Mouse (Mus musculus) megakaryocyte, embryonic 14.5 days (primary cell): ENCODE data around the gene Prkce. TPM values are rescaled to one million over a fixed set of nuclear protein-coding genes. Genes with fewer than 3 reads are reported as not detected.

Experiments used
- H3K27me3 ChIP-seq: replicated peaks from 2 replicates; pipeline ENCODE3; 2012; ENCODE audit warnings: inconsistent platforms
- H3K36me3 ChIP-seq: replicated peaks from 2 replicates; pipeline ENCODE3; 2012; ENCODE audit warnings: low read length, inconsistent platforms, mixed read lengths
- H3K4me1 ChIP-seq: 2 replicates; pipeline ENCODE4 v1.6.1; 2012; ENCODE audit warnings: inconsistent platforms
- H3K4me3 ChIP-seq: replicated peaks from 2 replicates; pipeline ENCODE3; 2012; ENCODE audit warnings: moderate library complexity, mild to moderate bottlenecking, inconsistent platforms
- H3K9me3 ChIP-seq: 2 replicates; pipeline ENCODE4 v1.6.1; 2012; ENCODE audit warnings: inconsistent platforms
- FLI1 ChIP-seq: IDR thresholded peaks from 2 replicates; pipeline ENCODE4 v1.6.1; 2012; ENCODE audit warnings: low read length, inconsistent platforms, mixed read lengths
- GATA1 ChIP-seq: IDR thresholded peaks from 3 replicates; pipeline ENCODE4 v1.6.1; 2012; ENCODE audit warnings: mixed read lengths, low read length, inconsistent platforms, borderline replicate concordance
- polyA plus RNA-seq: library from polyadenylated mRNA; stranded (reverse); fragments of >175 nt; gene quantifications from 2 replicates; pipeline ENCODE4 v1.2.3, GENCODE M21; 2012; ENCODE audit warnings: low replicate concordance; ENCODE audit not compliant: insufficient read depth

Prkce gene
- polyA plus RNA-seq, 1 experiment: 7.3 TPM

- TF ChIP-seq FLI1: no peak
- no peak for TF ChIP-seq GATA1
- no peaks in the 10 kb centered on the region for H3K9me3 ChIP-seq
- no peak overlapping the region for H3K4me3 ChIP-seq
- peaks cover 72% of the 10 kb centered on the region for H3K4me1 ChIP-seq
- H3K27me3 ChIP-seq: no peaks in the 10 kb centered on the region
- peaks cover 19% of the 10 kb centered on the region for H3K36me3 ChIP-seq
These were observed 48.2 kb downstream of the Prkce start for GRCm38 (mm10) chr17:86215771-86216170.

- TF ChIP-seq FLI1 (no peak), GATA1 (no peak)
- peaks cover 56% of the 10 kb centered on the region for H3K4me1 ChIP-seq
These were observed 49.9 kb downstream of the Prkce start for GRCm38 (mm10) chr17:86217468-86217867.

DNA sequence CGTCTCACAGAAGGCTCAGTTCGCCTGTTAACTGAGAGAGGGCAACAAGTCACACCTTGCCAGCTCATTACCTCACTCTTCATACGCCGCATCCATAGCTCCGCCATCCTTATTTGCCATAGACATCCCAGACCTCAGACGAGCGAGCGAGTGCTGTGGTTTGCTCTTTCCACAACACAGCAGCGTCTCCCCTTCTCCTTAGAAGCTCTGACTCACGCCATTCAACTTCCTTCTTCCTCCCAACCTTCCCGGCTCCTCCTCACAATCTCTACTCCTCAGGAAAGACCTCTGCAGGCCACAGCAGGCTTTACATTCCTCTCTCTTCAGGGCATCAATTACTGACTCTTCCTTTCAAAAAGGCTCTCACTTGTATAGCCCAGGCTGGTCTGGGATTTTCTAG, 51.0 kb downstream of the Prkce start:
- TF ChIP-seq GATA1 (no peak), FLI1 (no peak)
- Histone ChIP-seq H3K9me3 (no peaks in the 10 kb centered on the region), H3K36me3 (peaks cover 18% of the 10 kb centered on the region), H3K4me3 (peak overlapping the region; percentile 42), H3K27me3 (no peaks in the 10 kb centered on the region), H3K4me1 (peaks cover 55% of the 10 kb centered on the region)

More at GRCm38 (mm10) chr17:86217468-86217867, 49.9 kb downstream of the Prkce start:
- Histone ChIP-seq H3K36me3 (peaks cover 18% of the 10 kb centered on the region), H3K9me3 (no peaks in the 10 kb centered on the region), H3K4me3 (peak overlapping the region; percentile 7), H3K27me3 (no peaks in the 10 kb centered on the region)

GRCm38 (mm10) chr17:86225488-86226186, 58.1 kb downstream of the Prkce start:
- H3K9me3 ChIP-seq: no peaks in the 10 kb centered on the region
- H3K36me3 ChIP-seq: peaks cover 17% of the 10 kb centered on the region
- H3K4me1 ChIP-seq: peaks cover 33% of the 10 kb centered on the region
- TF ChIP-seq FLI1: no peak
- TF ChIP-seq GATA1: no peak
- H3K4me3 ChIP-seq: no peak overlapping the region
- no peaks in the 10 kb centered on the region for H3K27me3 ChIP-seq

- peaks cover 33% of the 10 kb centered on the region for H3K4me1 ChIP-seq
- H3K27me3 ChIP-seq: no peaks in the 10 kb centered on the region
- no peak overlapping the region for H3K4me3 ChIP-seq
- H3K9me3 ChIP-seq: no peaks in the 10 kb centered on the region
- peaks cover 18% of the 10 kb centered on the region for H3K36me3 ChIP-seq
- TF ChIP-seq FLI1 (no peak), GATA1 (no peak)
These were observed 58.6 kb downstream of the Prkce start for GRCm38 (mm10) chr17:86226198-86226597.

DNA sequence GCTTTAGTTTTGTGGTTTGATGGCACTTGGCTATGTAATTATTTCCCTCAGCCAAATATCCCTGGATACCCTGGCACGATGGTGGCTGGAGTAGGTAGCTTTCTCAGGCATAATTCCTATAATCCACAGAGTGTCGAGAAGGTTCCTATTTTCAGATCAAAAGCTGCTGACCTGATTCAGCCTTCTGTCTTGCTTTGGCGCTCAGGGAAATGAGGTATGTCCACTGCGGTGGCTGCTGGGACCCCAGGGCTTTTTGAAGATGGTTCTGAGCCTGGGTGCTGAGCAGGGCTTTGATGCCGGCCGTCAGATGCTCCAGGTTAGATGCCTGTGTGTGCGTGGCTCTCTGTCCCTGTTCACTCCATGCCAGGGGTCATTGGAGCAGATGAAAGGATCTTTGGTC, 59.0 kb downstream of the Prkce start:
- no peak overlapping the region for H3K4me3 ChIP-seq
- TF ChIP-seq FLI1 (no peak), GATA1 (no peak)

DNA sequence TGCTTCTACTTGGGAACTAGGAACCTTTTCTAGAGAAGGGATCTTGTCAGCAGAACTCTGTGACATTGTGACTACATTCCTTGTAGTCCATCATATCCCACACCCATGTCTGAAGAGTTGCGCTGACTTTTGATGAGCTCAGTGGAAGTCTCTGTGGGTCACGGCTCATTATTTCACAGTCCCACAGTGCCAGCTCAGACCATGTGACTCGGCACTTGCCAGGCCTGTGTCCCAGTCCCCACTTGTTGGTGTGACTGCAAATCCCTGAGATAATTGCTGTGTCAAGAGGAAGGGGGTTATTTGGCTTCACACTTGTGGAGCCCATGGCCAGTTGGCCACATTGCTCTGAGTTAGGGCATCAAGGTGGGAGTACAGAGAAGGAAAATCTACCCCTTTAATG, 59.8 kb downstream of the Prkce start:
- Histone ChIP-seq H3K4me3 (no peak overlapping the region), H3K4me1 (peaks cover 33% of the 10 kb centered on the region), H3K36me3 (peaks cover 29% of the 10 kb centered on the region), H3K9me3 (peaks cover 6% of the 10 kb centered on the region), H3K27me3 (no peaks in the 10 kb centered on the region)
- TF ChIP-seq FLI1 (no peak), GATA1 (no peak)

More for the DNA sequence above, 59.0 kb downstream of the Prkce start:
- peaks cover 22% of the 10 kb centered on the region for H3K36me3 ChIP-seq
- H3K9me3 ChIP-seq: peaks cover under 1% of the 10 kb centered on the region
- H3K4me1 ChIP-seq: peaks cover 33% of the 10 kb centered on the region
- H3K27me3 ChIP-seq: no peaks in the 10 kb centered on the region

GRCm38 (mm10) chr17:86228850-86229249, 61.3 kb downstream of the Prkce start:
- Histone ChIP-seq H3K4me1 (peaks cover 33% of the 10 kb centered on the region), H3K9me3 (peaks cover 15% of the 10 kb centered on the region), H3K4me3 (no peak overlapping the region), H3K27me3 (no peaks in the 10 kb centered on the region), H3K36me3 (peaks cover 34% of the 10 kb centered on the region)
- no peak for TF ChIP-seq GATA1
- no peak for TF ChIP-seq FLI1

DNA sequence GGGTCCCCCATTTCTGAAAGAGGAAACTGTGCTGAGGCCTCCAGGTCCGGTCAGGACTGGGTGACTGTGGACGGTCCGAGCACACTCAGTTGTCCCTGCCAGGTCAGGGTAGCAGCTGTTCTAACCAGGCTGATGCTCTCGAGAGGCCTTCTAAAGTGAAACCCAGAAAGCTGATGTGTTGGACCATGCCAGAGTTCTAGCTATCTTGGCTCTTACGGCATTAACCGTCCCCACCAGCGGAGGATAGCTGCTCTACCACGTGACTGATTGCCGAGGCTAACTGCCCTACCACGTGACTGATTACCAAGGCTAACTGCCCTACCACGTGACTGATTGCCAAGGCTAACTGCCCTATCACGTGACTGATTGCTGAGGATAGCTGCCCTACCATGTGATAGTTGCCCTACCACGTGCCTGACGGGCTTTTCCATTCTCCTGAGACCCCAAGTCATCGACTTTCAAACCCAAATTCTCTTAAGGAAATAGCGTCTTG, 62.6 kb downstream of the Prkce start:
- H3K9me3 ChIP-seq: peaks cover 17% of the 10 kb centered on the region
- no peaks in the 10 kb centered on the region for H3K27me3 ChIP-seq
- peak overlapping the region; percentile 39 for H3K4me3 ChIP-seq
- TF ChIP-seq FLI1 (no peak), GATA1 (no peak)
- H3K4me1 ChIP-seq: peaks cover 29% of the 10 kb centered on the region
- H3K36me3 ChIP-seq: peaks cover 34% of the 10 kb centered on the region

DNA sequence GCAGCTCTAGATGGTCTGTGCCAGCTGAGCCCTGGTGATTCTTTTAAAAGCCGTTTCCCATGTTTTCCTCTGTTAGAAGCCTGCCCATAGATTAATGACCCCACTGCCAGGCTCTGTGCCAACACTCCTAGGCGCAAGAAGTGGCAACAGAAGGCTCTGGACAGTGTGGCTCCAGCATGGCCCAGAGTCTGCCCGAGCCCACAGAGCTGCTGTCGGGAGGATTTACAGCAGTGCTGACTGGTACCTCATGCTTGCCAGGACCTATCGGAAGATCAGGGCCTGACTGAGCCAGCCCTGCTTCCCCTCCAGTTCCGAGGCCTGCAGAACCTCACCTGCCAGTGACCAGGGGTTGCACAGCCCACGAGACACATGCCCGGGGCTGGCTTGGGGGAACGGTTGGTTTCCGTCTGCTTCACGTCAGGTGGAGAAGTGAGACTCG, 64.2 kb downstream of the Prkce start:
- Histone ChIP-seq H3K9me3 (peaks cover 17% of the 10 kb centered on the region), H3K27me3 (no peaks in the 10 kb centered on the region), H3K4me1 (peaks cover 40% of the 10 kb centered on the region), H3K4me3 (no peak overlapping the region), H3K36me3 (peaks cover 37% of the 10 kb centered on the region)
- no peak for TF ChIP-seq GATA1
- no peak for TF ChIP-seq FLI1

GRCm38 (mm10) chr17:86232248-86232647, 64.7 kb downstream of the Prkce start:
- Histone ChIP-seq H3K9me3 (peaks cover 17% of the 10 kb centered on the region), H3K36me3 (peaks cover 37% of the 10 kb centered on the region), H3K27me3 (no peaks in the 10 kb centered on the region), H3K4me3 (no peak overlapping the region), H3K4me1 (peaks cover 44% of the 10 kb centered on the region)
- TF ChIP-seq FLI1: no peak
- TF ChIP-seq GATA1: no peak
